8 mouse cellular contexts compared by ENCODE assay signal in the genomic region with DNA sequence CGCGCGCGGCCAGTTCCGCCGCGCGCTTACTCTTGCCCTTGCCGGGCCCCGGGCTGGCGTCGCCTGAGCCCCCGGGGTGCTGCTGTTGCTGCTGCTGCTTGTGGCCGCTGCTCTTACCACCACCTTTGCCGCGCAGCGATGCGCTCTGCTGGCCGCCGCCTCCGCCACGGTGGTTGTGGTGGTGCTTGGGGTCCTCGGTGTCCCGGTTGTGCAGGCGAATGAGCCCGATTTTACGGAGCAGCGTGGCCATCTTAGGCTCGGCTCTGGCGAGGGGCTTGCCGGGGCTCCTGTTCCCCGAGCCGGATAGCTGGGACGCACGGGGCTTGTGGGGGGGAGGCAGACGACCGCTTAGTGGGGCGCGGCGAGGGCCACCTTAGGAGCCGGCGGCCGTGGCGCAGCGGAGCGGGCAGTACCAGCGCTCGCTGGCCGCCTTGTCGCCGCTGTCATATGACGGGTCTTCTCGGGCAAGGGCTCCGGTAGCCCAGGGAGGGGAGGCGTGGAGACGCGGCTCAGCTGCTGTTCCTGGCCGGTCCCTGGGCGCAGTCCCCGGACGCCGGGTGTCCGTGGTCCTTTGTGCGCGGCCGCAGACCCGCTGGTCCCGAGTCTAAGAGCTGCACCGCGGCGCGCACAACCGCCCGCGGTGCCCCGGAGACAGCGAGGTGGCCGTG. TPM values are rescaled to one million over a fixed set of nuclear protein-coding genes. Genes with fewer than 3 reads are reported as not detected.
DNase-seq lines count a peak whose midpoint lies in the region; ATAC-seq and TF ChIP-seq lines count a peak whose summit lies in the region.

No protein-coding gene starts in this region.

- no peaks in the 10 kb centered on the region for H3K79me3 ChIP-seq in C2C12 (ENCODE audit: low read depth)

- no peaks in the 10 kb centered on the region for H3K36me3 ChIP-seq in C2C12 (ENCODE audit: control insufficient read depth, insufficient read depth)
- H3K36me3 ChIP-seq in stomach, embryonic 16.5 days (ENCODE audit: control insufficient read depth, insufficient read depth, low read length), result no peaks in the 10 kb centered on the region

- under 1% methylated on average over 78 of the region's 78 CpGs for WGBS in stomach, embryonic 16.5 days

- H3K4me3 ChIP-seq in C2C12 (ENCODE audit: insufficient read depth, poor library complexity, severe bottlenecking), result no peak overlapping the region
- H3K4me3 ChIP-seq in stomach, embryonic 16.5 days (replicated peaks; ENCODE audit: low read length), result peak overlapping the region; percentile 63

- intact Hi-C loops in gastrocnemius, postnatal 14 days (cut with DNase I; ENCODE audit: low total_unique reads), result no loop called here

- peaks cover 47% of the 10 kb centered on the region for H3K27me3 ChIP-seq in C2C12 (ENCODE audit: control insufficient read depth, insufficient read depth, insufficient read length)
- peaks cover 49% of the 10 kb centered on the region for H3K27me3 ChIP-seq in stomach, embryonic 16.5 days (ENCODE audit: control insufficient read depth, insufficient read depth, low read length)

- peak; percentile 29 to 33 for DNase-seq in adrenal gland, adult 18-20 months (ENCODE audit: low spot score in 2 of 2)
- DNase-seq in adrenal gland, adult 8-10 months, result no peak
- DNase-seq in cerebellum, postnatal 10 days, result peak; percentile 72 to 81
- peak; percentile 20 for DNase-seq in gastrocnemius, postnatal 14 days
- DNase-seq in kidney, postnatal 4 days, result peak; percentile 56 to 66
- peak; percentile 59 for DNase-seq in mesoderm, embryonic 11.5 days (ENCODE audit: low read depth, low spot score)

- no peak for TF ChIP-seq CTCF in C2C12 (IDR thresholded peaks at IDR 0.05; ENCODE audit: control insufficient read depth, insufficient read depth, insufficient read length)

- H3K9me3 ChIP-seq in stomach, embryonic 16.5 days (replicated peaks; ENCODE audit: control insufficient read depth, low read length), result no peaks in the 10 kb centered on the region

- H3K9ac ChIP-seq in stomach, embryonic 16.5 days (ENCODE audit: low read length), result peak overlapping the region; percentile 67

- H3K4me1 ChIP-seq in stomach, embryonic 16.5 days (ENCODE audit: control insufficient read depth, insufficient read depth, low read length), result peaks cover 6% of the 10 kb centered on the region; the same call in 1 of the 2 replicates

- no peak overlapping the region for H3K27ac ChIP-seq in stomach, embryonic 16.5 days (ENCODE audit: low read length)

- H3K4me2 ChIP-seq in stomach, embryonic 16.5 days (ENCODE audit: low read depth, low read length), result peak overlapping the region; percentile 99

- ATAC-seq in stomach, embryonic 16.5 days (ENCODE audit: insufficient read depth, low FRiP score), result no peak; the same call in 1 of the 2 replicates

- H3K79me2 ChIP-seq in C2C12 (ENCODE audit: control insufficient read depth, insufficient read depth), result no peaks in the 10 kb centered on the region

- H3ac ChIP-seq in C2C12 (ENCODE audit: control insufficient read depth, insufficient read length, low read depth), result peak overlapping the region; percentile 3

TF ChIP-seq in C2C12, 6 proteins besides CTCF, POLR2A, EP300 and RAD21:
- no peak for TF ChIP-seq MAX (IDR thresholded peaks at IDR 0.05)
- no peak for TF ChIP-seq MYOD1 (IDR thresholded peaks at IDR 0.05; ENCODE audit: control insufficient read depth, insufficient read length, low read depth)
- TF ChIP-seq MYOG (IDR thresholded peaks at IDR 0.05; ENCODE audit: control insufficient read depth, extremely low read depth, insufficient read length), result no peak
- no peak for TF ChIP-seq USF1 (IDR thresholded peaks at IDR 0.05; ENCODE audit: low read depth)
- no peak for TF ChIP-seq FOSL1 (IDR thresholded peaks at IDR 0.05; ENCODE audit: insufficient read depth, low read length, poor library complexity, severe bottlenecking)
- TF ChIP-seq CEBPB (IDR thresholded peaks at IDR 0.05; ENCODE audit: low read depth), result no peak

RNA-seq across cellular contexts. Expression of gene Ube2ql1, which starts 0.5 kb away (rescaled TPM):
- total RNA-seq in adrenal gland, adult 18-20 months (2021), result 1 to 10 TPM; 2.8 to 3.7 TPM
- 1 to 10 TPM in 3 of 4 experiments, under 1 TPM in 1; 0.68 to 2.6 (median 1.7) TPM for total RNA-seq in adrenal gland, adult 8-10 months (2022)
- 0.13 TPM for polyA plus RNA-seq in C2C12 (2012; fragmentation: generic; extraction: Trizol)
- total RNA-seq in gastrocnemius, postnatal 14 days (2021), result under 1 TPM; 0.33 to 0.45 TPM
- polyA plus RNA-seq in stomach, embryonic 16.5 days (2015; fragmentation: Nextera tagmentation; extraction: Ambion mirVana), result 0.09 and 0.21 TPM in 2 replicates
